Mouse (Mus musculus): ENCODE measurements around the gene Syn3. TPM values are rescaled to one million over a fixed set of nuclear protein-coding genes. Genes with fewer than 3 reads are reported as not detected.
"Not testable (repeated sequence)": the region's sequence is repeated elsewhere in the genome, so short reads cannot be mapped to it uniquely, and the experiment has no call there.

Gene Syn3
- total RNA-seq, 2 experiments from 2014 or later: 0.33 to 0.43 TPM

GRCm38 (mm10) chr10:86043651-86044050 is 455.0 kb downstream of the Syn3 start:
- no peak for DNase-seq

GRCm38 (mm10) chr10:86034007-86034728 is 464.5 kb downstream of the Syn3 start:
- no peak for DNase-seq

- DNase-seq: no peak
These were observed 466.2 kb downstream of the Syn3 start for GRCm38 (mm10) chr10:86032517-86032916.

- no peak for DNase-seq
These were observed 468.0 kb downstream of the Syn3 start for GRCm38 (mm10) chr10:86030743-86031142.

- DNase-seq: not testable (repeated sequence)
These were observed 471.9 kb downstream of the Syn3 start for GRCm38 (mm10) chr10:86026807-86027206.

GRCm38 (mm10) chr10:86026354-86026753 is 472.3 kb downstream of the Syn3 start:
- DNase-seq: no peak

- no peak for DNase-seq
These were observed 472.8 kb downstream of the Syn3 start for GRCm38 (mm10) chr10:86025906-86026305.

- no peak for DNase-seq
These were observed 475.5 kb downstream of the Syn3 start for GRCm38 (mm10) chr10:86023149-86023548.

GRCm38 (mm10) chr10:86022474-86022816 is 476.3 kb downstream of the Syn3 start:
- no peak for DNase-seq

GRCm38 (mm10) chr10:86021749-86022473 is 476.8 kb downstream of the Syn3 start, which contains the start of gene Fbxo7:
Gene Fbxo7 (plus strand): TSS chr10:86021972.
- DNase-seq: peak; percentile 91

- no peak for DNase-seq
These were observed 477.3 kb downstream of the Syn3 start for GRCm38 (mm10) chr10:86021408-86021748.

- no peak for DNase-seq
These were observed 479.9 kb downstream of the Syn3 start for GRCm38 (mm10) chr10:86018813-86019212.

GRCm38 (mm10) chr10:86017781-86018180 is 480.9 kb downstream of the Syn3 start:
- DNase-seq: no peak

- no peak for DNase-seq
These were observed 486.9 kb downstream of the Syn3 start, which contains the start of gene Bpifc for GRCm38 (mm10) chr10:86011781-86012180. Gene Bpifc (minus strand): TSS chr10:86011895.

GRCm38 (mm10) chr10:86011172-86011571 is 487.5 kb downstream of the Syn3 start:
- no peak for DNase-seq

- no peak for DNase-seq
These were observed 488.1 kb downstream of the Syn3 start for GRCm38 (mm10) chr10:86010636-86011035.

- no peak for DNase-seq
These were observed 489.0 kb downstream of the Syn3 start for GRCm38 (mm10) chr10:86009688-86010087.

- no peak for DNase-seq
These were observed 492.2 kb downstream of the Syn3 start for GRCm38 (mm10) chr10:86006455-86006854.

Other genes with a start within 250 kb of the Syn3 start
- gene Timp3, start 198.5 kb downstream of the Syn3 start, total RNA-seq (2021): 100 to 1,000 TPM; 104 to 106 TPM
- gene Hsp90b1, start 206.6 kb upstream of the Syn3 start, total RNA-seq (2021): 100 to 1,000 TPM; 155 to 192 TPM
- 1 to 10 TPM; 1.6 to 2.8 TPM for gene Ttc41, start 206.9 kb upstream of the Syn3 start, total RNA-seq (2021)

All from gastrocnemius, postnatal 10 days (tissue).